Mouse (Mus musculus) heart, postnatal 0 days (tissue): ENCODE measurements around the gene Gm10277. TPM values are rescaled to one million over a fixed set of nuclear protein-coding genes. Genes with fewer than 3 reads are reported as not detected.
A peak's percentile ranks its signal among the peaks of the same experiment; 100 is the strongest.

ENCODE experiments used
- ATAC-seq: fragments of 200-750 bp; cut with Nextera tagmentation; 2 replicates; pipeline ENCODE4 v1.8.0; 2017; ENCODE audit warnings: low read depth, moderate number of reproducible peaks, moderate library complexity; ENCODE audit not compliant: insufficient read depth
- DNase-seq: peaks from one replicate; pipeline ENCODE4 v3.0.0-alpha.2; 2016; ENCODE audit warnings: low spot score
- H3K27ac ChIP-seq: fragments of 300-500 bp; sonication (generic); 2 replicates; pipeline ENCODE4 v1.5.1; 2014; ENCODE audit warnings: low read depth, mild to moderate bottlenecking
- H3K27me3 ChIP-seq: fragments of 300-500 bp; sonication (generic); 2 replicates; pipeline ENCODE4 v1.6.1; 2014; ENCODE audit warnings: low read length, mixed read lengths; ENCODE audit not compliant: control insufficient read depth, insufficient read depth
- H3K36me3 ChIP-seq: fragments of 300-500 bp; sonication (generic); replicated peaks from 2 replicates; pipeline ENCODE4 v1.6.1; 2014; ENCODE audit warnings: low read length, mixed read lengths; ENCODE audit not compliant: control insufficient read depth, insufficient read depth
- H3K4me1 ChIP-seq: fragments of 300-500 bp; sonication (generic); 2 replicates; pipeline ENCODE4 v1.6.1; 2014; ENCODE audit warnings: antibody characterized with exemption; ENCODE audit not compliant: control insufficient read depth, insufficient read depth
- H3K4me2 ChIP-seq: fragments of 300-500 bp; sonication (generic); 2 replicates; pipeline ENCODE4 v1.6.1; 2014; ENCODE audit warnings: low read depth, mild to moderate bottlenecking, low read length, moderate library complexity
- H3K4me3 ChIP-seq: fragments of 300-500 bp; sonication (generic); 2 replicates; pipeline ENCODE4 v1.5.1; 2014; ENCODE audit warnings: low read depth, low read length
- H3K9ac ChIP-seq: fragments of 300-500 bp; sonication (generic); replicated peaks from 2 replicates; pipeline ENCODE4 v1.6.1; 2014; ENCODE audit warnings: low read depth, low read length, mixed read lengths
- H3K9me3 ChIP-seq: fragments of 300-500 bp; sonication (generic); replicated peaks from 2 replicates; pipeline ENCODE4 v1.6.1; 2016; ENCODE audit warnings: low read length; ENCODE audit not compliant: control insufficient read depth
- CTCF ChIP-seq: IDR thresholded peaks from 2 replicates; pipeline ENCODE4 v1.5.1; 2016; ENCODE audit warnings: antibody characterized with exemption, control low read depth, low read depth
- EP300 ChIP-seq: IDR thresholded peaks from 2 replicates; pipeline ENCODE4 v1.6.1; 2016; ENCODE audit warnings: antibody characterized with exemption, low read depth
- WGBS: fragments of 180-500 bp; shearing (Covaris S2); extraction: QIAGEN DNeasy Blood & Tissue Kit; methylation state at CpG from one replicate; pipeline ENCODE4 v1.1.7; 2014; 5-methylcytosine and 5-hydroxymethylcytosine counted together
- polyA plus RNA-seq: library from polyadenylated mRNA; unstranded; fragments of >200 nt; fragmentation: Nextera tagmentation; extraction: Ambion mirVana; gene quantifications from 2 replicates; pipeline ENCODE4 v1.2.1, GENCODE M21; 2015
- total RNA-seq: library from RNA; depleted of rRNA; stranded (reverse); fragments of >200 nt; gene quantifications from 2 replicates; pipeline ENCODE4 v1.2.3, GENCODE M21; 2014; ENCODE audit warnings: low replicate concordance

Gm10277 gene
- total and polyA plus RNA-seq, 2 experiments from 2014 or later, result 0.52 TPM; not detected in 1

DNA sequence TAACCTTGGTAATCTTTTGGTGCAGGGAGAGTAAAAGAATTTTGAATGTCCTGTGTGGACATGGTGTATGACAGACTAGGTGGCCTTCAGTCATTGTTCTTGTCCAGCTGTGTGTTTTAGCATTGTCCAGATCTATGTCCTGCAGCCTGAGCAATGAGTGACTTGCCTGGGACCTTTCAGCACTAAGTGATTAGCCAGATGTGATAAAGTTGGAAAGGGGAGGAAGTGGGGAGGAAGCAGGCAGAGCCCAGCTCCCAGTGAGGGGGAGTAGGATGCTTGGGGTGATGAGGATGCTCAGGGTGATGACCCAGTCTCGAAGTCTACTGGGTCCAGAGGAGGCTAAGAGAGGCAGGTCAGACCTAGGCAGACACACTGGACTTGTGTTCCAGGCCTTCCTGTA lies 8.3 kb downstream of the Gm10277 start:
- ATAC-seq (peak; percentile 54), DNase-seq (no peak)
- Histone ChIP-seq H3K27me3 (no peaks in the 10 kb centered on the region), H3K4me1 (peaks cover 25% of the 10 kb centered on the region), H3K27ac (peak overlapping the region; percentile 66), H3K4me3 (no peak overlapping the region), H3K4me2 (no peak overlapping the region), H3K36me3 (peaks cover 16% of the 10 kb centered on the region; the same call in 1 of the 2 replicates), H3K9ac (no peak overlapping the region), H3K9me3 (no peaks in the 10 kb centered on the region)
- TF ChIP-seq CTCF (no peak), EP300 (0 out of 2 replicates have a peak, but pooled peaks have one; percentile 64)
- WGBS, result 33% methylated on average over 1 of the region's 1 CpGs

GRCm38 (mm10) chr11:77777937-77778336 lies 9.6 kb downstream of the Gm10277 start:
- Histone ChIP-seq H3K36me3 (peaks cover 16% of the 10 kb centered on the region; the same call in 1 of the 2 replicates), H3K9me3 (no peaks in the 10 kb centered on the region), H3K27ac (no peak overlapping the region), H3K4me1 (peaks cover 14% of the 10 kb centered on the region), H3K27me3 (no peaks in the 10 kb centered on the region), H3K9ac (no peak overlapping the region), H3K4me3 (no peak overlapping the region), H3K4me2 (no peak overlapping the region)
- DNase-seq, result no peak
- no peak for ATAC-seq
- 91% methylated on average over 17 of the region's 17 CpGs for WGBS
- TF ChIP-seq EP300, result no peak
- TF ChIP-seq CTCF, result no peak

GRCm38 (mm10) chr11:77777436-77777835 lies 10.1 kb downstream of the Gm10277 start:
- H3K4me1 ChIP-seq, result peaks cover 13% of the 10 kb centered on the region
- H3K4me2 ChIP-seq, result no peak overlapping the region
- no peak overlapping the region for H3K9ac ChIP-seq
- TF ChIP-seq CTCF (no peak), EP300 (no peak)
- H3K36me3 ChIP-seq, result peaks cover 16% of the 10 kb centered on the region; the same call in 1 of the 2 replicates
- ATAC-seq (no peak), DNase-seq (no peak)
- 92% methylated on average over 17 of the region's 17 CpGs for WGBS
- no peaks in the 10 kb centered on the region for H3K9me3 ChIP-seq
- H3K27ac ChIP-seq, result no peak overlapping the region
- no peak overlapping the region for H3K4me3 ChIP-seq
- no peaks in the 10 kb centered on the region for H3K27me3 ChIP-seq

- Histone ChIP-seq H3K27me3 (no peaks in the 10 kb centered on the region), H3K36me3 (peaks cover 16% of the 10 kb centered on the region; the same call in 1 of the 2 replicates), H3K4me2 (no peak overlapping the region), H3K9ac (no peak overlapping the region), H3K27ac (peak overlapping the region; percentile 50), H3K9me3 (no peaks in the 10 kb centered on the region), H3K4me3 (no peak overlapping the region), H3K4me1 (0 out of 2 replicates have a peak, but pooled peaks cover 3% of the 10 kb centered on the region)
- 36% methylated on average over 9 of the region's 9 CpGs for WGBS
- DNase-seq (no peak), ATAC-seq (no peak)
- no peak for TF ChIP-seq EP300
- TF ChIP-seq CTCF, result no peak
Measured at GRCm38 (mm10) chr11:77775701-77776400, 11.7 kb downstream of the Gm10277 start.

DNA sequence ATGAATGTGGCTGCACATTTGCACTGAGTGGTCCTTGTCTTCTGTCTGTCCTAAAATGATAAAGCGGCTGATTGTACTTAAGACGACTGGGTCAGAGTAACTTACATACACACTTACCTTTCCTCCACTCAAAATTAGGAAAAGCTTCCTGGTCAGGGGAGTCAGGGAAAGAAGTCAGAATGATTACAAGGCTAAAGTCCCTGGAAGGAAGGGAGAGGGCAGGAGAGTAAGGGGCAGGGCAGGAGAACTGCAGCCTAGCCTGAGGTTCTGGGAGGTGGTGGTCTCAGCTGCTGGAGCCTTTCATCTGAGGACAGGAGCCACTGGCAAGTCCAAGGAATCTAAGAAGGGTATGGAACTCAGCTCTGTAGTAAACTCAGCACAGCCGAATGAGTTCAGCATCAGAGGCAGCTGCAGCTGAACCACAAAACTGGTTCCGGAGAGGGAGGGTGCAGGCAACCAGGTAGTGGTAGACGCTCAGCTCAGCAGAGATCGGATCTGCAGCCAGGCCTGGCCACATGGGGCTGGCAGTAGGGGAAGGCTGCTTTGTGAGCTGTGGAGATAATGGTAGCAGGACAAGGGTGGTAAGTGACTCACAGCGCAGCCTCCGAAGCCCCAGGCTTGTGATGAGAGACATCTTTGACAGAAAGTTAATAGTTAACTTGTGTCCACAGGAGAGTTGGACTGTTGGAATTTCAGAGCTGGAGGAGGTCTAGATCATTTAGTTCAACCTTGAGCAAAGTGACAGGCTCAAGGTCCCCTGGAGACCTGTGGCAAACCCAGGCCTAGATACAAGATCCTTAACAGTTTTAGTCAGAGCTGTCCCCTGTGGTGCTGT lies 15.5 kb downstream of the Gm10277 start:
- H3K27ac ChIP-seq, result no peak overlapping the region
- no peak for DNase-seq

More for the DNA sequence above, 15.5 kb downstream of the Gm10277 start:
- H3K9ac ChIP-seq, result no peak overlapping the region
- 0 out of 2 replicates have a peak, but pooled peaks cover 10% of the 10 kb centered on the region for H3K4me1 ChIP-seq
- WGBS, result 58% methylated on average over 8 of the region's 8 CpGs
- ATAC-seq, result no peak
- no peak for TF ChIP-seq EP300
- no peak for TF ChIP-seq CTCF
- no peaks in the 10 kb centered on the region for H3K36me3 ChIP-seq
- H3K4me2 ChIP-seq, result no peak overlapping the region
- H3K4me3 ChIP-seq, result no peak overlapping the region
- H3K27me3 ChIP-seq, result no peaks in the 10 kb centered on the region
- H3K9me3 ChIP-seq, result no peaks in the 10 kb centered on the region
